Mouse (Mus musculus): ENCODE measurements around the gene Rln3. TPM values are rescaled to one million over a fixed set of nuclear protein-coding genes. Genes with fewer than 3 reads are reported as not detected.

Rln3 gene
- polyA plus RNA-seq, 1 experiment from 2014 or later, result not detected

DNA sequence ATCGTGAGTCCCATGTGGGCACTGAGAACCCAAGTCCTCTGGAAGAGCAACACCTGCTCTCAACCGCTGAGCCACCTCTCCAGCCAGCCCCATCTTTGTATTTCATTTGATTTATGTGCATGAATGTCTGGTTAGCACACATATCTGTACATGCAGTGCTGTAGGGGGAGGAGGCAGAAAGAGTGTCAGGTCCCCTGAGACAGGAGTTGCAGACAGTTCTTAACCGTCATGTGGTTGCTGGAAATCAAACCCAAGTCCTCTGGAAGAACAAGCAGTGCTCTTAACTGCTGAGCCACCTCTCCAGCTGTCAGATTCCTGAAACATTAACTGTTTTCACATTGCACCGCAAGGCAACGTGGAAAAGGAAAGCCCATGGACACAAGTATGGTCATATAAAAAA lies 3.4 kb upstream of the Rln3 start:
- no peaks in the 10 kb centered on the region for H3K4me1 ChIP-seq (replicated peaks; ENCODE audit: control insufficient read depth, insufficient read depth, low read length)
- ATAC-seq, result no peak
- 65% methylated on average over 5 of the region's 5 CpGs for WGBS
- no peak overlapping the region for H3K9ac ChIP-seq (ENCODE audit: low read depth, low read length)
- H3K4me3 ChIP-seq (ENCODE audit: low read depth, low read length), result no peak overlapping the region
- no peaks in the 10 kb centered on the region for H3K36me3 ChIP-seq (ENCODE audit: control insufficient read depth, insufficient read depth)
- H3K9me3 ChIP-seq (ENCODE audit: control insufficient read depth), result no peaks in the 10 kb centered on the region
- no peak overlapping the region for H3K4me2 ChIP-seq (replicated peaks; ENCODE audit: low read depth)
- peaks cover 23% of the 10 kb centered on the region for H3K27me3 ChIP-seq (replicated peaks; ENCODE audit: control insufficient read depth, insufficient read depth, low read length)
- no peak for TF ChIP-seq CTCF (IDR thresholded peaks at IDR 0.05; ENCODE audit: low read depth)
- no peak overlapping the region for H3K27ac ChIP-seq (ENCODE audit: low read depth, low read length)

DNA sequence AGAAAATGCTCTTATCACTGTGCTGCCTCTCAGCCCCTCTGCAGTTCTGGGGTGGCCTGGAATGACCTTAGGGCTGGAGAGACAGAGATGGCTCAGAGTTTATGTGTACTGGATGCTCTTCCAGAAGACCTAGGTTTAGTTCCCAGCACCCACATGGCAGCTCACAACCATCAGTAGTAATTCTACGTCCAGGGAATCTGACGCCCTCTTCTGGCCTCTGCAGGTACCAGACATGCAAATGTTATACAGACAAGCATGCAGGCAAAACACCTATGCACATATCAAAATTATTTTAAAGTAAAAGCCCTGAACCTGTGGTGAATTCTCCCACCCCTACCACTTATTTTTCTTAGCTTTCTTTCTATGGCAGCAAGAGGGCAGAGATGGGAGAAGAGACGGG lies 1.7 kb upstream of the Rln3 start:
- TF ChIP-seq CTCF (IDR thresholded peaks at IDR 0.05; ENCODE audit: low read depth), result no peak

GRCm38 (mm10) chr8:84044103-84044502 lies 697 bp downstream of the Rln3 start:
- H3K9ac ChIP-seq (ENCODE audit: low read depth, low read length), result no peak overlapping the region
- H3K9me3 ChIP-seq (ENCODE audit: control insufficient read depth), result no peaks in the 10 kb centered on the region
- H3K4me2 ChIP-seq (replicated peaks; ENCODE audit: low read depth), result no peak overlapping the region
- no peak for ATAC-seq
- no peak overlapping the region for H3K4me3 ChIP-seq (ENCODE audit: low read depth, low read length)
- no peak overlapping the region for H3K27ac ChIP-seq (ENCODE audit: low read depth, low read length)
- peak; percentile 29; the same call in 1 of the 2 replicates for TF ChIP-seq CTCF (IDR thresholded peaks at IDR 0.05; ENCODE audit: low read depth)
- whole genome bisulfite sequencing, result 28% methylated on average over 7 of the region's 7 CpGs
- no peaks in the 10 kb centered on the region for H3K36me3 ChIP-seq (ENCODE audit: control insufficient read depth, insufficient read depth)
- H3K4me1 ChIP-seq (replicated peaks; ENCODE audit: control insufficient read depth, insufficient read depth, low read length), result no peaks in the 10 kb centered on the region
- H3K27me3 ChIP-seq (replicated peaks; ENCODE audit: control insufficient read depth, insufficient read depth, low read length), result peaks cover 31% of the 10 kb centered on the region

More for the DNA sequence above, 1.7 kb upstream of the Rln3 start:
- H3K4me3 ChIP-seq (ENCODE audit: low read depth, low read length), result no peak overlapping the region
- H3K4me1 ChIP-seq (replicated peaks; ENCODE audit: control insufficient read depth, insufficient read depth, low read length), result no peaks in the 10 kb centered on the region
- WGBS, result 77% methylated on average over 3 of the region's 3 CpGs
- ATAC-seq, result no peak
- H3K9ac ChIP-seq (ENCODE audit: low read depth, low read length), result no peak overlapping the region
- H3K4me2 ChIP-seq (replicated peaks; ENCODE audit: low read depth), result no peak overlapping the region
- no peaks in the 10 kb centered on the region for H3K36me3 ChIP-seq (ENCODE audit: control insufficient read depth, insufficient read depth)
- H3K27ac ChIP-seq (ENCODE audit: low read depth, low read length), result no peak overlapping the region
- H3K27me3 ChIP-seq (replicated peaks; ENCODE audit: control insufficient read depth, insufficient read depth, low read length), result peaks cover 31% of the 10 kb centered on the region
- no peaks in the 10 kb centered on the region for H3K9me3 ChIP-seq (ENCODE audit: control insufficient read depth)

- Histone ChIP-seq H3K27me3 (replicated peaks; ENCODE audit: control insufficient read depth, insufficient read depth, low read length) (peaks cover 31% of the 10 kb centered on the region), H3K27ac (ENCODE audit: low read depth, low read length) (no peak overlapping the region), H3K4me3 (ENCODE audit: low read depth, low read length) (no peak overlapping the region), H3K4me1 (replicated peaks; ENCODE audit: control insufficient read depth, insufficient read depth, low read length) (no peaks in the 10 kb centered on the region), H3K36me3 (ENCODE audit: control insufficient read depth, insufficient read depth) (no peaks in the 10 kb centered on the region), H3K4me2 (replicated peaks; ENCODE audit: low read depth) (peak overlapping the region; percentile 63), H3K9ac (ENCODE audit: low read depth, low read length) (no peak overlapping the region), H3K9me3 (ENCODE audit: control insufficient read depth) (no peaks in the 10 kb centered on the region)
- no peak for TF ChIP-seq CTCF (IDR thresholded peaks at IDR 0.05; ENCODE audit: low read depth)
- ATAC-seq, result no peak
- 52% methylated on average over 12 of the region's 12 CpGs for WGBS
Observed at GRCm38 (mm10) chr8:84042948-84043342, 1.9 kb downstream of the Rln3 start.

GRCm38 (mm10) chr8:84042066-84042947 lies 2.5 kb downstream of the Rln3 start, which contains the start of gene Il27ra:
Il27ra (minus strand) TSS chr8:84042589.
- Histone ChIP-seq H3K4me2 (replicated peaks; ENCODE audit: low read depth) (peak within 1 kb of the TSS; percentile 63), H3K9me3 (ENCODE audit: control insufficient read depth) (no peaks in the 10 kb centered on the region), H3K9ac (ENCODE audit: low read depth, low read length) (no peak within 1 kb of the TSS), H3K27me3 (replicated peaks; ENCODE audit: control insufficient read depth, insufficient read depth, low read length) (peaks cover 31% of the 10 kb centered on the region), H3K4me3 (ENCODE audit: low read depth, low read length) (peak within 1 kb of the TSS; percentile 28), H3K27ac (ENCODE audit: low read depth, low read length) (no peak within 1 kb of the TSS), H3K36me3 (ENCODE audit: control insufficient read depth, insufficient read depth) (no peaks in the 10 kb centered on the region), H3K4me1 (replicated peaks; ENCODE audit: control insufficient read depth, insufficient read depth, low read length) (no peaks in the 10 kb centered on the region)
- peak; percentile 62 for ATAC-seq
- 10% methylated on average over 40 of the region's 40 CpGs for WGBS
- TF ChIP-seq CTCF (IDR thresholded peaks at IDR 0.05; ENCODE audit: low read depth), result peak; percentile 85

DNA sequence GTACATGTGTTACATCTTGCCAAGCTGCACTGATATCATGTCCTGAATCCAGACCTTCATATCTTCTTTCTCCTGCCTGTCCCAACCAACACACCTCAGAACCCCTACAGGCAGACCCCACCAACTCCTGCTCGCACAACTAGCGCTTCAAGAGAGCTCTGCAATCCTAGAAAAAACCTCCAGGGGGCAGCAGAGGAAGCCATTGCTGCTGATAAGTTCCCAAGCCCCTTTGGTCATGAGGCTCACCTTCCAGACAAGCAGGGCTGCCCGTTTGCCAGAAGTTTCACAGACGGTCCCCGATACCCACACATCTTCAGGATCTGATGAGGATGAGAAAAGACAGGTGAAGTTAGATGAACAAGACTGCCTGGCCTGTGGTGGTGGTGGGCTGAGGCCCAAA lies 5.8 kb downstream of the Rln3 start:
- H3K36me3 ChIP-seq (ENCODE audit: control insufficient read depth, insufficient read depth), result no peaks in the 10 kb centered on the region
- H3K9me3 ChIP-seq (ENCODE audit: control insufficient read depth), result no peaks in the 10 kb centered on the region
- no peak overlapping the region for H3K9ac ChIP-seq (ENCODE audit: low read depth, low read length)
- H3K4me1 ChIP-seq (replicated peaks; ENCODE audit: control insufficient read depth, insufficient read depth, low read length), result no peaks in the 10 kb centered on the region
- 7% methylated on average over 5 of the region's 5 CpGs for WGBS
- H3K4me2 ChIP-seq (replicated peaks; ENCODE audit: low read depth), result no peak overlapping the region
- peaks cover 16% of the 10 kb centered on the region for H3K27me3 ChIP-seq (replicated peaks; ENCODE audit: control insufficient read depth, insufficient read depth, low read length)
- H3K4me3 ChIP-seq (ENCODE audit: low read depth, low read length), result no peak overlapping the region
- no peak for ATAC-seq
- TF ChIP-seq CTCF (IDR thresholded peaks at IDR 0.05; ENCODE audit: low read depth), result peak; percentile 92
- H3K27ac ChIP-seq (ENCODE audit: low read depth, low read length), result no peak overlapping the region

All from intestine, postnatal 0 days (tissue).